Mouse (Mus musculus) hematopoietic multipotent progenitor cell, adult 10-12 weeks (in vitro differentiated cells): ENCODE results near the gene Olfr1329. TPM values are rescaled to one million over a fixed set of nuclear protein-coding genes. Genes with fewer than 3 reads are reported as not detected.

ENCODE experiments used
- polyA plus RNA-seq: library from polyadenylated mRNA; stranded (reverse); fragments of >175 nt; gene quantifications from 2 replicates; pipeline ENCODE4 v1.2.3, GENCODE M21; 2012; ENCODE audit warnings: low replicate concordance

Gene Olfr1329
- polyA plus RNA-seq, result not detected in 2 replicates

GRCm38 (mm10) chr4:118917365-118917764, at the start of gene Olfr1329:
Olfr1329 (minus strand) TSS chr4:118917465.

DNA sequence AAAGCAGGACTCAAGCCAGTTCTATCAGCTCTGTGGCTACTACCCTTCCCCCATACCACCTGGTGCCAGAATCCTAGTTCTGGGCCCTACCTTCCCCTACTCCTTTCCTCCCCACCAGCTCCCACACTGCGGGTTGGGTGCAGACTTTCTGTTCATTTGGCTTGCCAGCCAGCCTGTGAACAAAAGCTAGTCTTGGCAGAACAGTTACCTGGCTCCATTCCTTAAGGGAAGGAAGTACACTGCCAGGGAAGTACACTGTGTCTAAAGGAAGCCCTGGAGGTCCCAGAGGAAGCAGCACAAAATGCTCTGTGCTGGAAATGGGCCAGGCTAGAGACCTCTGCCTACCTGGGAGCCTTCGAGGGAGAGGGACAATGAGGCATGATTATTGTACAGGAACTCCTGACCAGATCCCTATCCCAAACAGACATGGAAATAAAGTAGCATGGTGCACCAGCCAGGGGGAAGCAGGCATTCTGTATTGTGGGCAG, 43.9 kb upstream of the Olfr1329 start, which contains the start of gene Lao1:
TSS of gene Lao1 (plus strand) at position 438 of the 488 bp plus-strand sequence.

GRCm38 (mm10) chr4:118938512-118938911, 21.2 kb upstream of the Olfr1329 start, which contains the start of gene Olfr1328:
Olfr1328 (minus strand) TSS chr4:118938612.

DNA sequence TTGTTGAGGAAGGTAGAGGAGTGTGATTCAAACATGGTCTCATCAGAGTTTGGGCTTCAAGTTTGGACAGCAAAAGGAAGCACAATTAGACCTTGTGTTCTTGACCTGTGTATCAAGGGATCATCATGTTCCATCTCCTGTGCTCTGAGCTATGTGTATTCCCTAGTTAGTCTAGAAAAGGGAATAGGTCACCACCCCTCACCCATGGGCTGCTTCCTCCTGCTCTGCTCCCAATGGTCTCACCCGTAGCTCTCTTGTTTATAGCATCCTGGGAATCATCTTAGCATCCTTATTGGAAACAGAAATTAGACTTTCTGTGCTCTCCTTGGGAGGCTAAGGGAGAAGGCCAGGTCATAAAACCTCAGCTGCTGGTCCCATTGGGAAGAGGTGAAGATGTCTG, 29.0 kb downstream of the Olfr1329 start, which contains the start of gene Olfr1330:
TSS of gene Olfr1330 (plus strand) at position 301 of the 400 bp plus-strand sequence.

Other genes starting within 250 kb of the Olfr1329 start
- not detected in 2 replicates for gene Olfr1342, start 224.7 kb downstream of the Olfr1329 start, polyA plus RNA-seq
- not detected in 2 replicates for gene Olfr1341, start 213.9 kb downstream of the Olfr1329 start, polyA plus RNA-seq
- gene Olfr1340, start 197.3 kb downstream of the Olfr1329 start, polyA plus RNA-seq, result not detected in 2 replicates
- not detected in 2 replicates for gene Olfr1339, start 185.3 kb downstream of the Olfr1329 start, polyA plus RNA-seq
- gene Olfr1338, start 158.7 kb downstream of the Olfr1329 start, polyA plus RNA-seq, result not detected in 2 replicates
- gene Olfr1337, start 134.9 kb downstream of the Olfr1329 start, polyA plus RNA-seq, result not detected in 2 replicates
- not detected in 2 replicates for gene Olfr1335, start 107.5 kb downstream of the Olfr1329 start, polyA plus RNA-seq
- not detected in 2 replicates for gene Olfr1333, start 81.2 kb downstream of the Olfr1329 start, polyA plus RNA-seq
- gene Olfr1331, start 52.8 kb downstream of the Olfr1329 start, polyA plus RNA-seq, result not detected in 2 replicates
- gene Olfr1330, start 28.9 kb downstream of the Olfr1329 start, polyA plus RNA-seq, result not detected in 2 replicates
- gene Olfr1328, start 21.1 kb upstream of the Olfr1329 start, polyA plus RNA-seq, result not detected in 2 replicates
- gene Lao1, start 44.1 kb upstream of the Olfr1329 start, polyA plus RNA-seq, result not detected in 2 replicates
- 39.8 and 41.8 TPM in 2 replicates for gene Slc2a1, start 191.2 kb upstream of the Olfr1329 start, polyA plus RNA-seq